Mouse (Mus musculus) activated CD4-positive, CD25-positive, alpha-beta regulatory T cell, adult 9 weeks (primary cell): ENCODE measurements around the gene Plekha7. TPM values are rescaled to one million over a fixed set of nuclear protein-coding genes. Genes with fewer than 3 reads are reported as not detected.

Source experiments
- polyA plus RNA-seq: library from polyadenylated mRNA; unstranded; fragments of 100-300 nt; shearing (Covaris generic); gene quantifications from one replicate; pipeline ENCODE4 v1.2.1, GENCODE M21; 2017

Plekha7 gene
- polyA plus RNA-seq, result 12.7 TPM

DNA sequence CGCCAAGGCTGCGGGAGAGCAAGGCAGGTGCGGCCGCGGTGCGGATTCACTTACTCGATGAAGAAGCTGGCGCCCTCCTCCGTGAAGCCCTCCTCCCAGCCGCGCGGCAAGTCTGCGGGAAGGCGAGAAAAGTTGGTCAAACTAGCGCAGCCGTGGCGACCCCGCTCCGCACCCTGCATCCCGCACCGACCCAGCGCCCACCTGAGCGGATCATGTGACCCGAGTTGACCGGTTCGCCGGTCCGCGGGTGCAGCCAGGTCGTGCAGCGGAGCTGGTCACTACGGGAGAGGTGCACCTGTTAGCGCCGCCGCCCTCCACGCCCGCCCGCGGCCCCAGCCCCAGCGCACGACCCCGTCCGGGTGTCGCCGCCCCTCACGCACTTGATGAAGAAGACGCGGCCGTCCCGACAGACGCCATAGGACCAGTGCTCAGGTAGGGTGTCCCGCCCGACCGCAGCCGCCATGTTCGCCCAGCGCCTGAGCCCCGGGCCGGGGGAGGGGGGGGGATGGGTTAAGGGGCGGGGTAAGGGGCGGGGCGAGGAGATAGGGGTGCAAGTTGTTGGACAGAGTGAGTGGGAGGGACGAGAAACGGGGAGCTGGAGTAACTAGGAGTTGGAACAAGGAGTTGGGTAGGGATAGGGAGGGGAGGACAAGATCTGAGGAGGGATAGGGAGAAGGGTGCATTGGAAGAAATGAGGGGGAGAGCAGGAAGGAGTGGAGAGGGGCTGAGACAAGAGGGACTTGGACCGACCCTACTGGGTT, at the start of gene Plekha7:
Gene Plekha7, minus strand, starts transcription at position 506 of the 761 bp plus-strand sequence.

DNA sequence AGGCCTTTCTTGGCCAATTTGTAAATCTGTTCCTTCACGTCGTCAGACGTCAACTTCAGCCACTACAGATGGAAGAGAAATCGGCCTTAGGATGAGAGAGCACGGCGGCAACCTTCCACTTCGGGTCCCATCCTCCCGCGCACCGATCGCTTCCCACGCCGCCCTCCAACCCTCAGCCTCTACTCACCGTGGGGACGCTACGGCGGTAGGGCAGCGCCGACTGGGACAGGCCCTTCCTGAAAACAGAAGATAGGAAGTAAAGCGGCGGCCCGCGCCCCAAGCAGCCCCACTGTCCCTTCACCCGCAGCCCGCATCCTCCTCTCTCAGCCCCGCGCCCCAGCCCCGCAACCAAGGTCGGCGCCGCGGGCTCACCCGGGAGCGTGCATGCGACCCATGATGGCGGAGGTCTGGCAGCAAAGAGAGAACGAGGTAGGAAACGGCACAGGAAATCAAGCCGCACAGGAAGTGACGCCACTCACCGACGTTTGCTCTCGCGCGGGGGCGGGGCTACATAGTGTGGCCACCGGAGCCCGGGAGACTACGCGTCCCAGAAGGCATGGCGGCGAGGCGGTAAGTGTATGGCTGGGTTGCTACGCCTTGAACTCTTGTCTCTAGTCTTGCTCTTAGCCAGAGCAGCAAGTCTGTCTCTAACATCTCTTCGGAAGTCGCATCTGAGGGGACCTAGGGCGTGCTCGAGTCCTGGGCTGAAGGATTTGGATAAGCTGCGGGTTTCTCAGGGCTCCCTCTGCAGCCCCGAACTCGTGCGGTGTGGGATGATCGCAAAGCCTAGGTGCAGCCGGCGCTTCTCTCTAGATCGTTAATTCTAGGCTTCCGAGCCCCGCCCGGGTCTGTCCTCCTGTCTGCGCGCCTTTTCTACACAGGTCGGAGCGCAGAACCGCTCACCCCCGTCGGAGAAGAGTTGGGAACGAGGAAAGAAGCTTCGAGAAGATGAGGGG, 25.8 kb upstream of the Plekha7 start, which contains the start of gene Rps13:
Gene Rps13, minus strand, starts transcription at position 483 of the 956 bp plus-strand sequence.

DNA sequence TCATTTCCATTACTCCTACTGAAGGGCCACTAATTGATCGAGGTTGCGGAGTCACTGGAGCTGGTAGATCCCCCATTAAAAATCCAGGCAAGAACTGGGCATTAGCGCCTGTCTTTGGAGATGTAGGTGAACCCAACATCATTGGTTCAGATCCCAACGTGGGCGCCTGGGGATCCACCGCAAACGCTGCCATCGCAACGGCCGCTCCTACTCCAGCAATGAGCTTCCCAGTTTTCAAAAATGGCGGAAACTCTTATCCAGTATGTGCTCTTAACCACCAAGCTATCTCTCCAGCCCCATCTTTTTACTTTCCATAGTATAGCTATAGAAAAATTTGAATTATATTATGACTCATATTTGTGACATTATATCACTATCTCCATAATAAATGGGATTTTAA, 223.8 kb downstream of the Plekha7 start, which contains the start of gene Gm4353:
Gene Gm4353, minus strand, starts transcription at position 270 of the 400 bp plus-strand sequence.

Other genes with a start within 250 kb of the Plekha7 start
- gene Gm4353, start 223.7 kb downstream of the Plekha7 start, polyA plus RNA-seq, result 0.84 TPM
- 893 TPM for gene Rps13, start 25.8 kb upstream of the Plekha7 start, polyA plus RNA-seq
- gene Pik3c2a, start 135.1 kb upstream of the Plekha7 start, polyA plus RNA-seq, result 69.4 TPM
- 16.0 TPM for gene Nucb2, start 196.0 kb upstream of the Plekha7 start, polyA plus RNA-seq